Mouse (Mus musculus) frontal cortex, postnatal 25 days (tissue): ENCODE measurements around the gene Gss.
A peak's percentile ranks its signal among the peaks of the same experiment; 100 is the strongest.
"Not testable (repeated sequence)": the region's sequence is repeated elsewhere in the genome, so short reads cannot be mapped to it uniquely, and the experiment has no call there.

Source experiments
- DNase-seq, 2 experiments: peaks; one replicate each; pipeline ENCODE4 v3.0.0; 2022; ENCODE audit warnings: low spot score in 2 of 2

The Gss gene

DNA sequence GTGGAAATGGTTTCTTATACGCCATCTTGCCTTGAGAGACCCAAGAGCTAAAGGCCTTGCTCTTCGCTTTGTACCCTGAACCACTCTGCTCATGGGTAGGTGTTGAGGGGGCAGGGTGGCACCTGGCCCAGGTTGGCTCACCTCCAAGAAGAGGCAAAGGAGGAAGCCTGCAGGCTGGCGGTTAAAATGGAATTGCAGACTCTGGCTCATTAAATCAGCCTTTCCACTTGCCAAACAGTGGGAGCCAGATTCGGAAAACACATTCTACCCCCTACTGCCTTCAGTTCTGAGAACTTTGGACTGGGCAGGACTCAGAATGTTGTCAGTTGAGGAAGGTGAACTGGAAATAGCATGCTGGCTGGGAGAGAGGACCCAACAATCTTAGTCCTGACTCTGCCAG lies 17.9 kb downstream of the Gss start:
- peak in 1 of 2 experiments; percentile 15 for DNase-seq

DNA sequence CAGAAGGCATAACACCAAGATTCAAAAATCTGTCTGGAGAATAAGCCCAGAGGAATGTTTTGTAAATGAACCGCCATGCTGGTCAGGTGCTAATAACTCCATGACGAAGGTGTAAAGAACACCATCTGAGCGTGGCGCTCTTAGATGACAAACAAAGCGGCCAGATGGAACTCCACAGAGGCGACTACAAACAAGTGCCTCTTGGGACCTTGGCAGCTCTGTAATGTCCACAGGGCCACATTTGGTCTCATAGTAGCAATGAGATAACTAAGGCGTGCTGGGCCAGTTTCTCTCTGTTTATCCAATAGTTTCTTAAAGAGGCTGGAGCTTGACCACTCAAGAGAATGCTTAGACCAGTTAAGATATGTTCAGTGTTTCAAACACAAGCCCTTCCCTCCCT lies 18.6 kb downstream of the Gss start:
- DNase-seq, result no peak

DNA sequence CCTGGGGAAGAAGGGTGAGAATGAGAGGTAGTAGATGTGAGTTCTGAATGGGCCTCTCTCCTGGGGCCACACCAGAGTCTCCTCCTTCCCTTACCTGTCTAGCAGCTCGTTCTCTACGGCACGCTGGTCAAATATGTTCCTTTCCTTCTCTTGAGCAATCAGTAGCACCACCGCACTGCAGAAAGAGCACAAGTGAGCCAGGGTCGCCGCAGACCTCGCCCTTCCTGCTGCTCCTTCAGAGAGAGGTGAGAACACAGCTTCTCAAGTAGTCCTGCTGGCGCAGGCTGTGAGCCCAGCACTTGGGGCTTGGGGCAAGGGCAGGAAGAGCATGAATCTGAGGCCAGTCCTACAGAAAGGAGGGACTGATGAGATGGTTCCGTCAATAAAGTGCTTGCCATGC lies 19.6 kb downstream of the Gss start:
- DNase-seq, result no peak

DNA sequence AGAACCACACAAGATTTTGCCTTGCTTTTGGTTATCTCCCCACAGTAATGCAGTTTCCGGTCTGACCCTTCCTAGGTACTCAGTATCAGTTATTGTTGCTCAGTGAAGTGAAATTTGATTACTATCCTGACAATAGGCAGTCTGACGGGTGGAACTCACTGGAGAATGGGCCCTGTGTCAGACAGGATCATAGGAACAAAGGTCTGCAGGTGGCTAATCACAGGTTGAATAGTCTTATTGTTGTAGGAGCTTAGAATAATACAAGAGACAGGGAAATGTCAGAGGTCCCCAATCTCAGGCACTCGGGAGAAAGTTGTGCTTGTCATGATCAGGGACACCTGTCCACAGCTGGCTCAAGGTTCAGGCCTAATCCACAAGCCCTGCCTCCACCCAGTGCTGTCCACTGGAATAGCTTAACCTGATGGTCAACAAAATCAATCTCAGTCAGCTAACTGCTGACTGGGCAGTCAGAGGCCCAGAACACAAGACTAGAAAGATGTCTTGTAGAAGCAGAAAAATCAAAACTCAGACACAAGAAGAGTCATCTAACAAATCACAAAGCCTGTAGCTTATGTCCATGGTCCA lies 23.3 kb downstream of the Gss start:
- no peak for DNase-seq

DNA sequence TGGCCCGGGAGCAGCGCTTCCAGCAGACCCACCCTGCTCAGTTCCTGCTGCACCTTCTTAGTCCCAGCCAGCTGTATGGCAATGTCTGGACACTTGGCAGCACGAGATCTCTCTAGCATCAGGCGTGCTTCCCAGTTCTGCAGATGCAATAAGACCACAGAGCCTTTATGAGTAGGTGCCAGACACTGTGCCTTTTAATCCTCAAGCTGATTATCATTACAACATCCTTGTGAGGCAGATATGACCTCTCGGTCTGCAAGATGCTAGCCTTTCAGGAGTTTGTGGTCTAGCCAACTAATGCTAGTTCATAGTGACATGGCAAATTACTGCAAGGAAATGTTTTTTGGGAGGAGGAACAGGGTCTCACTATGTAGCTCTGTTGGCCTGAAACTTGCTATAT lies 24.9 kb downstream of the Gss start:
- DNase-seq, result no peak

DNA sequence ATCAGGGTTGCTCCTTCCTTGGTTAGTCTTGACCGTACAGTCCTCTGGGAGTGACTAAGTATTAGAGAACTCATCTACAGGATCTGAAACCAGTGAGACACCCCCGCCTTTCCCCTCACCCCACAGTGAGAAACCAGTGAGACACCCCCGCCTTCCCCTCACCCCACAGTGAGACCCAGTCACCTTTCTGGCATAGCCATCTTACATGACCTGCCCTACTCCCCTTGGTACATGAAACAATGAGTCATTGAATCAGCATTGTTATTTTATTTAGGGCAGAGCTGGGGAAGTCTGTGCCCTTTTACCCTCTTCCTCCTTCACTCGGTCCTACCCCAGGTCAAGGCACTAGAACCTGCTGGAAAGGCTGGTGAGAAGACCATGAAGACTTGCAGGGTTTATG lies 29.7 kb downstream of the Gss start:
- no peak for DNase-seq

DNA sequence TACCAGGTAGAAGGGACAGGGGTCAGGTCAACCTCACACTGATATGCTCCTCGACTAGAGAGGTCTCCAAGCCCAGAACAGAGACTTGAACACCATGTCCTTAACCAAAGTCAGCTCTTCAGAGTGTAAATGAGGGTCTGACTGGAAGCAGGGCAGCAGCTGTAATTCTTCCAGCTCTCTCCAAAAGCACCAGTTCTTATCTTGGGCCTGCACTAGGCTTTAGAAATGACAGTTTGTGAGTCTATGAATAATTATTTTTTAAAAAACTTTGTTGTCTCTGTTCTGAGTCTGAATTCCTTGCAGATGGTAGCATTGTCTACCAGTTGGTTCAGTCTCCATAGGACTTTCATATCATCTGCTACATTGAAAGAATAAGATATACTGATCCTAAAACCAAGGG lies 30.4 kb downstream of the Gss start:
- no peak for DNase-seq

DNA sequence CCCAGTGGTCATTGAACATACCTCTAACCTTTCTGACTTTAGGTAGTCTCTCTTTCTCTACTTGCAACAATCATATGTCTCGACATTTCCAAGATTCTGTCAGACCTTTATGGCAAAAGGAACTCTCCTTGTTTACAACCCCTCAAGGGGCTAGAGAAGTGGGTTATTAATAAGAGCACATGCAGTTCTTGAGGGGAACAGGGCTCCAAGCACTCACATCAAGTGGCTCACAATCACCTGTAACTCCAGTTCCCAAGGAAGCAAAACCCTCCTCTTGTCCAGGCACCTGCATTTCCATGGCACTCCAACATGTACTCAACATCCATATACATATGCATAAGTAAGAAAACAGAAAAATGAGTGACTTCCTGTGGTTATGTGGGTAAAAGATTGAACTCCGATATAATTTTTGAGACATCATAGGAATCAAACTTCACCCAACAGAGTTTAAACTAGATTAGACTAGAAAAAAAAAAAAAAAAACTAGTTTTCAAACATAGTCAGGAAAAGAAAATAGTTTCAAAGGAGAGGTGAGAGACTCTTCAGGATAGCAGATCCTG lies 38.1 kb downstream of the Gss start:
- no peak for DNase-seq

DNA sequence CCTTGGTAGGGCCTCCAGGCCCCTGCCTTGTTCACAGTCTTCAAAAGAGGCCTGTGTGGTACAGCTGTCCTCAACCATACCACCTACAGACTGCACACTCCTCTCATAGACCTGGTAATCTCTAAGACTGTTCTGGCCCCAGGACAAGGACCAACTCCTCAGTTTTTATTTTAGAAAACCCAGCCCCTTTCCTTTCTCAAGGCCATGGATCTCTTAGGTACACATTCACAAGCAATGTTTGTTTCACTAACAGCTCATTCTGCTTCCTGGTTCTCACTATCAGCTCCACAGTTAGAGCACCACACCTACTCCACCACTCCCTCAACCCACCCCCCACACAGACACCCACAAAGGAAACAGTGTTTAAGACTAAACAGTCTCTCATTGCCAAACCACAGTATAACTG lies 39.7 kb downstream of the Gss start:
- no peak for DNase-seq

DNA sequence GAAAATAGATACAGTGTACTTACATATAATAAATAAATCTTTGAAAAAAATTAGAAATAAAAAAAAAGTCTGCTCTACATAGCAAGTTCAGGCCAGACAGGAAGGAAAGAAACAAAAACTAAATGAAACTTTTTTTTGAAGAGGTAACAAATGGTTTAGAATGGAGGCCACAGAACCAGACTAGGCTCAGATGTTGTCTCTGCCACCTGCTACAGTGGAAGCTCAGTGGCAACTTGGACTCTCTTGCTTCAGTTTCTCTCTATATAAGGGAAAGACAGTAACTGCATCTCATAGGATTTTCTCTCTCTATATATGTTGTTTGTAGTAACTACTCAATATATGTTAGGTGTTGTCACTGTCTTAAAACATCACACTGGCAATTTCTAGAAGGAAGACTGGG lies 40.3 kb downstream of the Gss start:
- DNase-seq, result no peak

DNA sequence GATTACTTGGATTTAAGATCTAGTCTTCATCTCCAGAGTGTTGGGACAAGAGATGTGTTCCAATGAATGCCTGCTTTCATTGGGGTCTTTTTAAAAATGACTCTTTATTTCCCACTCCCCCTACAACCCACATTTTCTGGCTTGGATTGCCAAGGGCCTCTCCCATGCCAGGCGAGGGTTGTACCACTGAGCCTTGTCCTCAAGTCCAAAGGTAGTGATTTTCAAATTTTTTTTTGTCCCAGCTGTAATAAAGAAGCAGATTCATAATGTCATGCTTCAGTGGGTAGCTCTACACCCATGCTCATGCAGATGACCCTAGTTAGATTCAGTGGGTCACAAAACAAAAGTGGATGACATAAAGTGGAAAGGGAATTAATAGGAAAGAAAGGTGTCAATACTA lies 45.7 kb downstream of the Gss start:
- no peak for DNase-seq

DNA sequence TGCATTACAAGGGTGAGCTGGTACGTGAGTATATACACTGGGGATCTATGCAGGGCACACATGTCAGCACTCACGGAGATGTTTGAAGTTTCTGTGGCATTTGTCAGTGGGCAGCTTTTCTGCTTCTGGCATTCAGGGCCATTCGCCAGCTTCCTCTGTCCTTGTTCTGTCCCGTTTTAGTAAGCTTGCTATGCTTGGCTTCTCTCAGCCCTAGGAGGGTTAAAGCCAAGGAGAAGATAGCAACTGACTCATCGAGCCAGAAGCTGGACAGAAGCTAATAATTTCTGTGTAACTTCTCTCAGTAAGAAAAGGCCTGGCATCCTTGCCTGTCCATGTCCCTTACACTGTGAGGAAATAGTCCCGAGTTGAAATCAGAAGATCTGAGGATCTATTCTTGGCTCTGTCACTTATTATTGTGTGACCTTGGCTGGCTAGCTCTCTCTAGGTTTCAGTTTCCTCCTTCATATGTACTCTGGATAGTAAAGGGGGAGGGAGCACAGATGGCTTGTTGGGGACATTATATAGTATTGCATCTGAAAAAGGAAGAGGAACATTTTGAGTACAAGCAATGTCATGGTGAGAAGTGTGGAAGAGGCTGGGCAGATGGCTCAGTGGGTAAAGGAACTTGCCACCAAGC lies 51.7 kb downstream of the Gss start:
- no peak for DNase-seq

DNA sequence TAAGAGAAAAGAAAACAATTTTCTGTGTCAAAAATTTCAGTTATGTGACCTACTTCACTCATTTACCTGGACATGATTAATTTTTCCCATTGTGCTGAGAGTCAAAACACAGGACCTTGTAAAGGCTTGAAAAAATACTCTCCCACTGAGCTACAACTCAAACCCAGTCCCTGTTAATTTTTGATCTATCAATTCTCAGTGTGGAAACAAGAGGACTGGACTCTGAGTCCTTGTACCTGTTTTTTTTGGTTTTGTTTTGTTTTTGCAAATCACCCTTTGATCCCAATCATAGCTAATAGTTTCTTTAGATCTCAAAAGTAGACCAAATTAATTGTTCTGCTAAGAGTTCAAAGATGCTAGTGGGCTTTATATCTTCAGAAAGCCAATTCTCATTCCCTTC lies 52.9 kb downstream of the Gss start:
- no peak for DNase-seq

DNA sequence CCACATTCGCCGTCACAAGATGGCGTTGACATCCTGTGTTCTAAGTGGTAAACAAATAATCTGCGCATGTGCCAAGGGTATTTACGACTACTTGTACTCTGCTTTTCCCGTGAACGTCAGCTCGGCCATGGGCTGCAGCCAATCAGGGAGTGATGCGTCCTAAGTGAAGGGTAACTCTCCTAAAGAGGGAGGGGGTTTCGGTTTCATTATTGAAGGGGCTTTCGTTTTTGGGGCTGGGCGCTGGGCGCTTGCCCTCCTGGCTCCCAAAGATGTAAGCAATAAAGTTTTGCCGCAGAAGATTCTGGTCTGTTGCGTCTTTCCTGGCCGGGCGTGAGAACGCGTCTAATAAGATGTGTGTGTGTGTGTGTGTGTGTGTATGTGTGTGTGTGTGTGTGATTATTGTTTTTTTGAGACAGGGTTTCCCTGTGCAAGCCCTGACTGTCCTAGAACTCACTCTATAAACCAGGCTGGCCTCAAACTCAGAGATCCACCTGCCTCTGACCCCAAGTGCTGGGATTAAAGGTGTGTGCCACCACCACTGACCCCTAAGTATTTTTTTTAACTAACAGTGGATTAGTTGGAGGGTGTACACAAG lies 54.0 kb downstream of the Gss start:
- DNase-seq, result not testable (repeated sequence)

DNA sequence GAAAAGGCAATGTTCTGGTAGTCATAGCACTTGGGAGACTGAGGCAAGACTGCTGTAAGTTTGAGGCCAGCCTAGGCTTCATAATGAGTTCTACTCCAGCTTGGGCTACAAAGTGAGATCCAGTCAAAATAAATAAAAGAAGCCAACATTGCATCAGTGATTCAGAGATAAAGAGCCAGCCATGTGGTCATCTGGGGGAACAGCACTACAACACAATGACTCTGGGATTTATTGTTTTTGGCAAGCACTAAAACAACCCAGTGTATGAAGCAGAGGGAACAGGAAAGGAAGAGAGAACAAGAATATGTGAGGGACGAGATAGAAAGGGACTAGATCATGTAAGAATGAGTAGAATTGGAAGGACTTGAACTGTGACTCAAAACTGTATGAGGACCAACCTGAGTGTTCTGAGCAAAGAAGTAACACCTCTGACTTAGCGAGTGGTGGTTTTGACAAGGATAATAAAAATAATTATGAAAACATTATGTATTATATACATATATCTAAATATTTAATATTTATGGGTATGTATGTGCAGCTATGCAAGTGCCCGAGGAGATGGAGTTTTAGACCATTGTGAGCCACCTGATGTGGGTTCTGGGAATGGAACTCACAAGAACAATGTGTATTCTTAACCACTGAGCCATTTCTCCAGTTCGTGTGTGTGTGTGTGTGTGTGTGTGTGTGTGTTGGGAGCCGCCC lies 54.7 kb downstream of the Gss start:
- DNase-seq, result no peak

DNA sequence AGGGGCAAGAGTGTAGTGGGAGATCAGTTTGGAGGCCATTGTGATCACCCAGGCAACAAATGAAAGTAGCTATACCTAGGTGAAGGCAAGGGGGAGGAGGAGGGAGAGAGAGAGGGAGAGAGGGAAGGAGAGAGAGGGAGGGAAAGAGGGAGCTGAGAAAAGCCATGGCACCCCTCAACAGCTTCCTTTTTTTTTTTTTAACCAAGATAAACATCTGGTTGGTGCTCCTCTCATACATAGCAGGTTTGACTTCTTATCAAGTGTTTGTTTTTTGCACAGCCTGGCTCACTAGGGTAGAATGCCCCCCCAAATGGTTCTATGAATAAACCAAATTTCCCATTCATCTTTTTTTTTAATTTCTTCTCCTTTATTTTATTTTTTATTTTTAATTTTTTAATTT lies 56.3 kb downstream of the Gss start:
- DNase-seq, result no peak

DNA sequence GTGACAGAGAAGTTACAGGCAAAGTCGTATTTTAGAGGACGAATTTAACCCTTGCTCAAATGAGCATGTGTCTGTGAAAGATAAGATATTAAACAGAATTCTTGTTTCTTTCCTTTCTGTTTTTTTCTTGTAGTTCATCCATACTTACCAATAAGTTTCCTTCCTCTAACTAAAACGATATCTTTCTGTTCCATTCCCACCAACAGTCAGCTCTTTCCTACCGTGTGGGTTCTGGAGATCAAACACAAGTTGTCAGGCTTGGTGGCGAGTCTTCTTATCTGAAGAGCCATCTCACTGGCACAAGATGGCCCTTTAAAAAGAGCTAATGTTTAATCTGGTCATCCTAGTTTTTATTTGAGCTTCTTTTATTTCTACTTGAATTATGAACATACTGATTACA lies 65.2 kb downstream of the Gss start:
- no peak for DNase-seq

DNA sequence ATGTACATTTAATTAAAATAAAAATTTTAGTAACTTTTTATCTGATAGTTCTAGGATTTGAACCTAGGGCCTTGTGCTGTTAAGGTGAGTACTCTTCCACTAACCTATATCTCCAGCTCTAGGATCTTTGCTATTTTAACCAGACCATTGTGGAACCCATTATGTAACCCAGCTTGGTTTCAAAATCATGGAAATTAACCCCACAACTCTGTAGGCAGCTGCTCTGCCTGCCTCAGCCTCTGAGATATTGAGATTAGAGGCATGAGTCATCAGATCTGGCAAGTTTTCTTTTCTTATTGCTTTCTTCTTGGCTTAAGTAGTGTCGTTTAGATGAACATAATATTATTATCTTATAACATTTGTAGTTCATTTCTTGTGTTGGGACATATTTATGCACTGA lies 68.2 kb downstream of the Gss start:
- DNase-seq, result no peak

DNA sequence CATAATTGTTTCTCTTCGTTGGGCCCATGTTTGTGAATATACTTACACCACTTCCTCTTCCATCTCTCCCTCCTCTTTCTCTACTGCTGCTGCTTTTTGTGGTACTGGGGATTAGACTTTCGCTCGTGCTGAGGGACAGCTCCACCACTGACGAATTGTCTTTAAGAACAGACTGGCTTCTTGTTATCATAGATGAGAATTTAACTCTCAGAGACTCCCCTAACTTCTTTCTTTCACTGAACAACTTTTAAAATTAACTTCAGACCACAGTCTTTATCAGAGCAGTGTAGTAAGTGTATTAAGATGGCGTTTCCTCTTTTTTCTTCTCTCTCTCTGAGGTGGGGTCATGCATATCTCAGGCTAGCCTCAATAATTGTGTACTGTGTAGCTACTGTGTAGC lies 68.9 kb downstream of the Gss start:
- no peak for DNase-seq

DNA sequence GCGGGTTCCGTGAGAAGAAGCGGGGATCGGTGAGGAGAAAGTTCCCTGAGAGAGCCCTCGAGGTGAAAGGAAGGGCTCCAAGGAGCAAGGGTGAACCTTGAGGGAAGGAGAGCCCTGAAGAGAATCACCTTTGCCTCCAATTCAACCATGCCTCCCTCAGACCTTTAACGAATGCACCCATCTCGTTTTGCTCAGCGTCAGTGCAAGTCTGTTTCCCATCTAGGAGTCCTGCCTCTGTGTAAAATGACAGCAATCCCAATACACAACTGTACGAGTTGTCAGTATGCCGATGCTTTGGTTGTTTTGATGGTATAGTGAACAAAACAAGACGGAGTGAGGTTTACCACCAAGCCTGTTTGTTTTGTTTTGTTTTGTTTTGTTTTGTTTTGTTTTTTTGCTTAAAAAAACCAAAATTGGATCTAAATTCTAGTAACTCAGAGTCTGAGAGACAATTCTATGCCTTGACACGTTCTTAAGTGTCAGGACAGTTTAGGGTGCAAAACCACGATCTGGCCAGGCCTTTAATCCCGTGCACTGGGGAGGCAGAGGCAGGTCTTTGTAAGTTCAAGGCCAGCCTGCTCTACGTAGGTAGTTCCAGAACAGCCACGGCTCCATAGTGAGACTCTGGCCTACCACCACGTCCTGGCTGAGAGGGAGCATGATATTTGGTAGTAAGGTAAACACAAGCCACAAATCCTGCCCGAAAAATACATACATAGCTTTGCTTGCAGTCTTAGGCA lies 73.9 kb downstream of the Gss start:
- no peak for DNase-seq

DNA sequence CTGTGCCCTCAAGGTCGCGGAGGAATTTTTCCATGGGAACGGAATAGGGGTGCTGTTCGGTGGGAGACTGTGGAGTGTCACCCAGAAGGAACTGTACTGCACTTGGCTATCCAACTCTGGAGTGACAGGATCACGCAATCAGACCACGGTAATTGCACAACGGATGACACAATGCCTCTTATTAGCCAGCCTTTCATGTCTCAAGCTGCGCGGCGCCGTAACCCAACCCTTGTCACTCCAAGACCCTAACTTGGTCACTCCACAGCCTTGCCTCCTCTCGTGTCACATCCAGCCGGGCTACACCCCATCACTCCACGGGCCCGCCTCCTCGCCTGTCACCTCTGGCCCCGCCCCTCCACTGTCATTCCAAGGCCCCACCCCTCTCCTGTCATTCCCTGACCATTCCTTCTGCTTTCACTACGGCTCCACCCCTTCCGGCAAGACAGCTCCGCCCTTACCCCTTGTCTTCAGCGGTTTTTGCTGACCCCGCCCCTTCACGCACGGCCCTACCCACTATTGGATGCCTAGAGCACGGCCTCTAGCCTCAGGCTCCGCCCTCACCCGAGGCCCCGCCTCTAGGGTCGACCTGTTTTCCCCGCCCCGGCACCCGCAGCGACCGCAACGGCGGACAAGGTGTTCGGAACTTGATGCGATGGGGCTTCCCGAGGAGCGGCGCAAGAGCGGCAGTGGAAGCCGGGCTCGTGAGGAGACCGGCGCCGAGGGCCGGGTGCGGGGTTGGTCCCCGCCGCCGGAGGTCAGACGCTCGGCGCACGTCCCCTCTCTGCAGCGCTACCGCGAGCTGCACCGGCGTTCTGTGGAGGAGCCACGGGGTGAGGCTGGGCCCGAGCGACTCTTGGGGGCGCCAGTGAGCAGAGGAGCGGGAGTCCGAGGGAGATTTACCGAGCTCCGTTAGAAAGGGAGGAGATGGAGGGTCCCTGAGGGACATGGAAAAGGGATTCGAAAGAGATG lies 74.9 kb downstream of the Gss start, which contains the start of the genes Acss2 and Ggt7:
Gene Acss2 (plus strand): TSS at position 494 of the 969 bp plus-strand sequence.
Gene Ggt7 (minus strand): TSS at position 783 of the 969 bp plus-strand sequence.
- DNase-seq, result peak; percentile 92 to 97
